Mouse (Mus musculus) gastrocnemius, adult 8-10 months (tissue): ENCODE measurements around the gene Slit3. TPM values are rescaled to one million over a fixed set of nuclear protein-coding genes. Genes with fewer than 3 reads are reported as not detected.

Source experiments
- DNase-seq, 2 experiments: peaks; one replicate each; pipeline ENCODE4 v3.0.0; 2022; ENCODE audit warnings: low spot score in 2 of 2
- total RNA-seq, 4 experiments: library from RNA; stranded (reverse); gene quantifications; 2 replicates each; pipeline ENCODE4 v1.2.4; 2022

Slit3 gene
- total RNA-seq, 4 experiments from 2014 or later = 5.1 to 11.7 (median 6.9) TPM

- no peak for DNase-seq
These were observed 272.8 kb downstream of the Slit3 start for GRCm38 (mm10) chr11:35393815-35394214.

- DNase-seq = peak in 1 of 2 experiments; percentile 7
These were observed 274.4 kb downstream of the Slit3 start for GRCm38 (mm10) chr11:35395376-35395775.

- DNase-seq = no peak
These were observed 277.3 kb downstream of the Slit3 start for GRCm38 (mm10) chr11:35398353-35398752.

- no peak for DNase-seq
These were observed 282.5 kb downstream of the Slit3 start for GRCm38 (mm10) chr11:35403516-35403915.

- DNase-seq = no peak
These were observed 285.0 kb downstream of the Slit3 start for GRCm38 (mm10) chr11:35406045-35406444.

- no peak for DNase-seq
These were observed 285.5 kb downstream of the Slit3 start for GRCm38 (mm10) chr11:35406522-35406921.

GRCm38 (mm10) chr11:35407341-35408154 is 286.5 kb downstream of the Slit3 start:
- peak; percentile 34 to 46 for DNase-seq

- DNase-seq = no peak
These were observed 289.4 kb downstream of the Slit3 start for GRCm38 (mm10) chr11:35410431-35410830.

- DNase-seq = no peak
These were observed 294.9 kb downstream of the Slit3 start for GRCm38 (mm10) chr11:35415768-35416401.

GRCm38 (mm10) chr11:35416402-35417093 is 295.5 kb downstream of the Slit3 start:
- peak; percentile 8 to 14 for DNase-seq

- no peak for DNase-seq
These were observed 297.0 kb downstream of the Slit3 start for GRCm38 (mm10) chr11:35417911-35418552.

GRCm38 (mm10) chr11:35419013-35419412 is 298.0 kb downstream of the Slit3 start:
- no peak for DNase-seq

GRCm38 (mm10) chr11:35421728-35422127 is 300.7 kb downstream of the Slit3 start:
- DNase-seq = no peak

- DNase-seq = no peak
These were observed 307.0 kb downstream of the Slit3 start for GRCm38 (mm10) chr11:35428036-35428435.

GRCm38 (mm10) chr11:35431130-35431529 is 310.1 kb downstream of the Slit3 start:
- no peak for DNase-seq

GRCm38 (mm10) chr11:35437510-35437909 is 316.5 kb downstream of the Slit3 start:
- DNase-seq = no peak

GRCm38 (mm10) chr11:35440186-35440585 is 319.2 kb downstream of the Slit3 start:
- no peak for DNase-seq

GRCm38 (mm10) chr11:35444489-35445100 is 323.6 kb downstream of the Slit3 start:
- DNase-seq = no peak

GRCm38 (mm10) chr11:35447951-35448350 is 326.9 kb downstream of the Slit3 start:
- no peak for DNase-seq

GRCm38 (mm10) chr11:35449199-35449598 is 328.2 kb downstream of the Slit3 start:
- DNase-seq = no peak

GRCm38 (mm10) chr11:35451636-35452035 is 330.6 kb downstream of the Slit3 start:
- DNase-seq = peak; percentile 14 to 22
